32 mouse cellular contexts compared by ENCODE assay signal in genomic region chr4:21680971-21681370, GRCm38 (mm10). TPM values are rescaled to one million over a fixed set of nuclear protein-coding genes. Genes with fewer than 3 reads are reported as not detected.
A peak's percentile ranks its signal among the peaks of the same experiment; 100 is the strongest.
DNase-seq lines count a peak whose midpoint lies in the region; ATAC-seq and TF ChIP-seq lines count a peak whose summit lies in the region.
"Had no signal": no experiment of that assay in that cellular context is flagged by ENCODE, and none has a peak within 500 bp of the region (broad histone marks: within the 10 kb centered on the region; RNA-seq: fewer than 3 reads in every experiment).

No protein-coding gene starts in this region.

- ATAC-seq in forebrain, postnatal 0 days = no peak
- no peak for ATAC-seq in forebrain, embryonic 14.5 days
- ATAC-seq in midbrain, embryonic 16.5 days = no peak
- ATAC-seq in neural tube, embryonic 12.5 days (ENCODE audit: low FRiP score, low read depth) = no peak
- ATAC-seq: inflammation-experienced regulatory T-cells, adult 6 months; liver, postnatal 0 days had no signal

- peak; percentile 6 for DNase-seq in forebrain, postnatal 0 days
- no peak for DNase-seq in forebrain, embryonic 14.5 days (ENCODE audit: low spot score)
- DNase-seq in midbrain, embryonic 10.5 days (ENCODE audit: low spot score) = peak; percentile 26
- peak; percentile 52 for DNase-seq in embryo, embryonic 10.5 days (ENCODE audit: low spot score)
- DNase-seq in gastrocnemius, adult 8-10 months (ENCODE audit: low spot score in 2 of 2) = no peak
- DNase-seq: adrenal gland, postnatal 14 days; cerebellum, adult 8-10 months; cerebellum, postnatal 36 days; gastrocnemius, postnatal 10 days; heart, postnatal 4 days; kidney, adult 9 months; kidney, postnatal 14 days; liver, postnatal 0 days; lung, postnatal 10 days; midbrain, embryonic 14.5 days; right cerebral cortex, postnatal 4 days; thymus, postnatal 36 days had no signal

- H3K4me2 ChIP-seq in forebrain, postnatal 0 days (ENCODE audit: low read depth) = no peak overlapping the region
- H3K4me2 ChIP-seq in forebrain, embryonic 14.5 days (ENCODE audit: low read length) = no peak overlapping the region
- H3K4me2 ChIP-seq in midbrain, embryonic 16.5 days (ENCODE audit: low read length) = no peak overlapping the region
- H3K4me2 ChIP-seq in neural tube, embryonic 12.5 days (replicated peaks) = peak overlapping the region; percentile 72
- H3K4me2 ChIP-seq: embryonic facial prominence, embryonic 13.5 days; forebrain, embryonic 12.5 days; limb, embryonic 12.5 days; liver, embryonic 11.5 days; stomach, embryonic 15.5 days had no signal

- H3K4me1 ChIP-seq in forebrain, postnatal 0 days (ENCODE audit: insufficient read depth) = no peaks in the 10 kb centered on the region
- H3K4me1 ChIP-seq in forebrain, embryonic 14.5 days (ENCODE audit: control insufficient read depth, insufficient read depth, low read length) = peaks cover 4% of the 10 kb centered on the region; the same call in 1 of the 2 replicates
- H3K4me1 ChIP-seq in midbrain, embryonic 10.5 days = peaks cover 31% of the 10 kb centered on the region
- H3K4me1 ChIP-seq in midbrain, embryonic 16.5 days (ENCODE audit: control insufficient read depth, insufficient read depth, low read length) = peaks cover 12% of the 10 kb centered on the region; the same call in 1 of the 2 replicates
- H3K4me1 ChIP-seq in neural tube, embryonic 12.5 days = peaks cover 26% of the 10 kb centered on the region

- peaks cover 93% of the 10 kb centered on the region for H3K27me3 ChIP-seq in forebrain, postnatal 0 days (ENCODE audit: insufficient read depth, low read length)
- peaks cover 97% of the 10 kb centered on the region for H3K27me3 ChIP-seq in forebrain, embryonic 14.5 days (replicated peaks; ENCODE audit: control insufficient read depth, insufficient read depth, low read length)
- peaks cover 100% of the 10 kb centered on the region for H3K27me3 ChIP-seq in midbrain, embryonic 10.5 days (ENCODE audit: low read depth, poor library complexity, severe bottlenecking)
- peaks cover 72% of the 10 kb centered on the region for H3K27me3 ChIP-seq in midbrain, embryonic 16.5 days (ENCODE audit: control insufficient read depth, insufficient read depth, low read depth, low read length)
- H3K27me3 ChIP-seq in neural tube, embryonic 12.5 days (replicated peaks) = peaks cover 69% of the 10 kb centered on the region

- H3K9me3 ChIP-seq in forebrain, postnatal 0 days (ENCODE audit: low read length) = no peaks in the 10 kb centered on the region
- H3K9me3 ChIP-seq in forebrain, embryonic 14.5 days (replicated peaks; ENCODE audit: control insufficient read depth, low read length) = no peaks in the 10 kb centered on the region
- H3K9me3 ChIP-seq in midbrain, embryonic 10.5 days (replicated peaks) = no peaks in the 10 kb centered on the region
- H3K9me3 ChIP-seq in midbrain, embryonic 16.5 days (replicated peaks; ENCODE audit: control insufficient read depth, low read length, poor library complexity, severe bottlenecking) = no peaks in the 10 kb centered on the region
- no peaks in the 10 kb centered on the region for H3K9me3 ChIP-seq in neural tube, embryonic 12.5 days
- H3K9me3 ChIP-seq: embryonic facial prominence, embryonic 13.5 days; forebrain, embryonic 12.5 days; heart, embryonic 10.5 days; limb, embryonic 12.5 days; stomach, embryonic 15.5 days had no signal

- no peak for TF ChIP-seq CTCF in forebrain, postnatal 0 days (IDR thresholded peaks at IDR 0.05; ENCODE audit: low read depth)

- H3K4me3 ChIP-seq in forebrain, postnatal 0 days (ENCODE audit: low read depth, low read length) = no peak overlapping the region
- no peak overlapping the region for H3K4me3 ChIP-seq in forebrain, embryonic 14.5 days (ENCODE audit: low read depth, low read length)
- no peak overlapping the region for H3K4me3 ChIP-seq in midbrain, embryonic 10.5 days
- H3K4me3 ChIP-seq in midbrain, embryonic 16.5 days (ENCODE audit: low read depth, low read length) = no peak overlapping the region
- no peak overlapping the region for H3K4me3 ChIP-seq in neural tube, embryonic 12.5 days
- H3K4me3 ChIP-seq: embryonic facial prominence, embryonic 13.5 days; erythroblast, embryonic 14.5 days; forebrain, embryonic 12.5 days; heart, embryonic 10.5 days; limb, embryonic 12.5 days; myocyte; stomach, embryonic 15.5 days had no signal

- no peak overlapping the region for H3K9ac ChIP-seq in forebrain, postnatal 0 days
- H3K9ac ChIP-seq in forebrain, embryonic 14.5 days (ENCODE audit: low read length) = no peak overlapping the region
- no peak overlapping the region for H3K9ac ChIP-seq in midbrain, embryonic 16.5 days (ENCODE audit: low read depth, low read length)
- H3K9ac ChIP-seq in neural tube, embryonic 12.5 days = no peak overlapping the region
- H3K9ac ChIP-seq: embryonic facial prominence, embryonic 13.5 days; forebrain, embryonic 12.5 days; limb, embryonic 12.5 days; liver, postnatal 0 days; stomach, embryonic 15.5 days had no signal

- no peaks in the 10 kb centered on the region for H3K36me3 ChIP-seq in forebrain, postnatal 0 days (ENCODE audit: insufficient read depth)
- no peaks in the 10 kb centered on the region for H3K36me3 ChIP-seq in forebrain, embryonic 14.5 days (ENCODE audit: control insufficient read depth, insufficient read depth, low read length)
- no peaks in the 10 kb centered on the region for H3K36me3 ChIP-seq in midbrain, embryonic 10.5 days
- H3K36me3 ChIP-seq in midbrain, embryonic 16.5 days (ENCODE audit: control insufficient read depth, insufficient read depth, low read length) = no peaks in the 10 kb centered on the region
- H3K36me3 ChIP-seq in neural tube, embryonic 12.5 days = no peaks in the 10 kb centered on the region
- H3K36me3 ChIP-seq: embryonic facial prominence, embryonic 13.5 days; forebrain, embryonic 12.5 days; heart, embryonic 10.5 days; limb, embryonic 12.5 days; stomach, embryonic 15.5 days had no signal

- H3K27ac ChIP-seq in forebrain, postnatal 0 days (ENCODE audit: low read depth, low read length) = no peak overlapping the region
- H3K27ac ChIP-seq in forebrain, embryonic 14.5 days (ENCODE audit: low read depth, low read length) = no peak overlapping the region
- no peak overlapping the region for H3K27ac ChIP-seq in midbrain, embryonic 10.5 days (replicated peaks)
- no peak overlapping the region for H3K27ac ChIP-seq in midbrain, embryonic 16.5 days (ENCODE audit: low read length)
- H3K27ac ChIP-seq in neural tube, embryonic 12.5 days = no peak overlapping the region
- H3K27ac ChIP-seq: embryonic facial prominence, embryonic 13.5 days; forebrain, embryonic 12.5 days; heart, embryonic 10.5 days; limb, embryonic 12.5 days; stomach, embryonic 15.5 days had no signal

- 3% methylated on average over 10 of the region's 10 CpGs for WGBS in forebrain, postnatal 0 days
- 3% methylated on average over 10 of the region's 10 CpGs for WGBS in forebrain, embryonic 14.5 days
- WGBS in midbrain, embryonic 10.5 days = 3% methylated on average over 10 of the region's 10 CpGs
- 5% methylated on average over 10 of the region's 10 CpGs for WGBS in midbrain, embryonic 16.5 days
- 6% methylated on average over 10 of the region's 10 CpGs for WGBS in neural tube, embryonic 12.5 days

RNA-seq across cellular contexts. Expression of gene Prdm13, which starts 4.8 kb away (rescaled TPM):
- 0.38 and 1.5 TPM in 2 replicates for total RNA-seq in forebrain, postnatal 0 days (2014; rRNA removed)
- not detected in 2 replicates for polyA plus RNA-seq in forebrain, postnatal 0 days (2015; fragmentation: Nextera tagmentation; extraction: Ambion mirVana)
- 0.22 and 0.44 TPM in 2 replicates for polyA plus RNA-seq in forebrain, embryonic 14.5 days (2014; fragmentation: Nextera tagmentation; extraction: Ambion mirVana)
- polyA plus RNA-seq in midbrain, embryonic 10.5 days (2016; fragmentation: Nextera tagmentation; extraction: Ambion mirVana) = 0.06 and 0.15 TPM in 2 replicates
- polyA plus RNA-seq in midbrain, embryonic 16.5 days (2015; fragmentation: Nextera tagmentation; extraction: Ambion mirVana) = 0.24 and 0.32 TPM in 2 replicates
- polyA plus RNA-seq in neural tube, embryonic 12.5 days (2016; fragmentation: Nextera tagmentation; extraction: Ambion mirVana) = 12.6 and 13.3 TPM in 2 replicates
- total RNA-seq in gastrocnemius, adult 8-10 months (2022) = not detected
- total RNA-seq: adrenal gland, postnatal 14 days; gastrocnemius, postnatal 10 days; granulocyte monocyte progenitor cell, adult 5-6 weeks; heart, postnatal 4 days; layer of hippocampus, adult 18-20 months; layer of hippocampus, postnatal 25 days had no signal
- polyA plus RNA-seq: embryonic facial prominence, embryonic 13.5 days; erythroblast, embryonic 14.5 days; heart, embryonic 10.5 days; heart, embryonic 16.5 days; inflammation-experienced regulatory T-cells, adult 6 months; limb, embryonic 12.5 days; liver, postnatal 0 days; myocyte; stomach, embryonic 15.5 days had no signal

RNA-seq across cellular contexts. Expression of gene Ccnc, which starts 46.5 kb away (rescaled TPM):
- total RNA-seq in forebrain, postnatal 0 days (2014; rRNA removed) = 40.8 and 47.5 TPM in 2 replicates
- polyA plus RNA-seq in forebrain, postnatal 0 days (2015; fragmentation: Nextera tagmentation; extraction: Ambion mirVana) = 44.2 and 56.0 TPM in 2 replicates
- polyA plus RNA-seq in forebrain, embryonic 14.5 days (2014; fragmentation: Nextera tagmentation; extraction: Ambion mirVana) = 74.5 and 79.6 TPM in 2 replicates
- polyA plus RNA-seq in midbrain, embryonic 10.5 days (2016; fragmentation: Nextera tagmentation; extraction: Ambion mirVana) = 67.5 and 67.9 TPM in 2 replicates
- 75.0 and 78.6 TPM in 2 replicates for polyA plus RNA-seq in midbrain, embryonic 16.5 days (2015; fragmentation: Nextera tagmentation; extraction: Ambion mirVana)
- 67.9 and 71.8 TPM in 2 replicates for polyA plus RNA-seq in neural tube, embryonic 12.5 days (2016; fragmentation: Nextera tagmentation; extraction: Ambion mirVana)
- 10 to 100 TPM in 1 of 4 experiments, 1 to 10 TPM in 3; 8.6 to 11.8 (median 9.6) TPM for total RNA-seq in gastrocnemius, adult 8-10 months (2022)

Comparison
In these comparisons a context has a peak if more than half of its experiments do, and no peak if none do; other contexts are left out.
1. DNase-seq: peak in forebrain, postnatal 0 days (single experiment), midbrain, embryonic 10.5 days (single experiment) and embryo, embryonic 10.5 days (single experiment); none in forebrain, embryonic 14.5 days (single experiment) and gastrocnemius, adult 8-10 months (0 of 2).